Mouse (Mus musculus): ENCODE data around the gene Cntn1. TPM values are rescaled to one million over a fixed set of nuclear protein-coding genes. Genes with fewer than 3 reads are reported as not detected.

The Cntn1 gene
- total RNA-seq, 2 experiments from 2014 or later, result 0.05 to 0.06 TPM

DNA sequence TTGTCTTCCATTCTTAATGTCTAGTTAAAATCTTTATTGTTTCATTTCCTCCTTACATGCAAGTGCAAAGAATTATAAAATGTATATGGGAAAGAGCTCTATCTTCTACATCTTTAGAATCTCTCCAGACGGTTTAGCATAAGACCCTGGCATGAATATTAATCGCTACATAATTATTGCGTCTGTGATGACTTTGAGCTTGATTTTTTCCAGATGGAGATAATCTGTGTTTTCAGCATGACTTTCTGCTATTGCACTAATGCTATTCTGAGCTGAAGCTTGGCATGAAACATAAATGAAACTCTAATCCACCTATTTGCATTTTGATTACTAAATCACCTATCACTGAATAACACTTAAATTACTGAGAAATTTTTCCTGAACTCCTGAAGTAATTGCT lies 82.0 kb downstream of the Cntn1 start:
- intact Hi-C loops (cut with DNase I), result no loop called here

DNA sequence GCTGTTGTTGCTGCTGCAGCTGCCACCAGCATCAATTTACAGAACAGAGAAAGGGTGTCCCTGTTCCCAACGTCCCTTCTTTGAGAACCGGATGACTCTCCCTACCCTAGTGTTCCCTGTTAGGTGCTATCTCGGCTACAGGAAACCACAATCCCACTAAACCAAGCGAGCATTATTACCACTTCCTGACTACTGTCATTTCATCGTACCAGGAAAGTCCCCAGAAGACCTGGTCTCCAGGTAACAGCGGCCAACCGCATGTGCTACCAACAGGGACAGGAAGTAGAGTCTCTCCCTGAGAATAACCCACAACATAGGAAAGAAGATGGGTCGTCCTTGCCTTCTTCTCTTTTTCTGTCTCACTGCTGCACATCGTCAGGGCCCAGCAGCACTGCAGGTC lies 83.3 kb downstream of the Cntn1 start:
- intact Hi-C loops (cut with DNase I), result no loop called here
- no peak for DNase-seq (ENCODE audit: low spot score)

More for the DNA sequence above, 82.0 kb downstream of the Cntn1 start:
- no peak for DNase-seq (ENCODE audit: low spot score)

DNA sequence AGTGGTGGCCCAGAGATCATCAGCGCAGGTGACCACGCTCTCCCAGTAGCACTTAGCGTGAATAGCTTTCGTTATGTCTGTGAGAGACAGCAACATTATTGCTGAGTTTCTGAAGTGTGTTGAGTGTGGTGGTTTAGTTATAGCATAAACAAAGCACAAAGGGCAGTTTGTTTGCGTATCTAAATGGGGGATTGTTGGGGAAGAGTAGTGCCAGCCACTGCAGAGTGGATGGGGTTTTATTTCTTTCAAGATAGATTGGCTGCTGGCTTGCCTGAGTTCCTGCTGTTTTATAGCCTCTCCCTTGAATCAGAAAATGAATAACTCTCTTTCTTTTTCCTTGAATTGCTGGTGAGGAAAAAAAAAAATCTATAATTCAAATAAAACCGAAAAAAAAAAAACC lies 86.1 kb downstream of the Cntn1 start:
- intact Hi-C loops (cut with DNase I), result no loop called here
- DNase-seq (ENCODE audit: low spot score), result no peak

DNA sequence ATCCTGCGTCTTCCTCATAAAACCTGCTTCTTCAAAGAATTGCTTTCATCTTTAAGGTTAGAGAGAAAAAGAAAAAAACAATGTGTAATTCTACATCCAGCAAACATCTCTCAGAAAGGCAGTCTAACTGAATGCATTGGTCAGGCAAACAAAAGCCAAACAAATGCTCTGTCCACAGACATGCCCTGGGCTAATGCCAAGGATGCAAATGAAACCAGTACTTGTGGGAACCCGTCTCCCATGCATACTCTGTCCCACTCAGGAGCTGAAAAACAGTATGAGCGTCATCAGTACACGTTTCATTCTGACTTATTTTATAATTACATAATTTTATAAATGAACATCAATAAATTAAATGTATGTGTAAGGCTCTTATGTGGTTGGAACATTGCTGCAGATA lies 91.0 kb downstream of the Cntn1 start:
- intact Hi-C loops (cut with DNase I), result no loop called here

DNA sequence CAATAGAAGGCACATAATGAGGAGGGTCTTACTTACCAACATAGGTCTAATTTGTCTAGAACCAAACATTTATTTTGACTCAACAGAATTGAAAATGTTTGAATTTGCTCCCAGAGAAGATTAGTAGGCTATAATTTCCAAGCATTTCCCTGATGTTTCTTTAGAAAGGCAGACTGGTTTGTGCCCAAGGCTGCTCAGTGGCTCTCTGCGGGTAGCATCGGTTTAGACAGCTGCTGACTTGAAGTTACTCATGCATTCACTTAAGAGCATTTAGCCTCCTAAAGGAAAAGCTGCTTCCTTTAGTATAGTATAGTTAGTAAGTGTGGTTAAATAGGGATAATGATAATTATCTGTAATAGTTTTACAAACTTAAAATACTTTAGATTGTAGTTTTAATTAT lies 104.0 kb downstream of the Cntn1 start:
- no peak for DNase-seq (ENCODE audit: low spot score)

More for the DNA sequence above, 91.0 kb downstream of the Cntn1 start:
- no peak for DNase-seq (ENCODE audit: low spot score)

DNA sequence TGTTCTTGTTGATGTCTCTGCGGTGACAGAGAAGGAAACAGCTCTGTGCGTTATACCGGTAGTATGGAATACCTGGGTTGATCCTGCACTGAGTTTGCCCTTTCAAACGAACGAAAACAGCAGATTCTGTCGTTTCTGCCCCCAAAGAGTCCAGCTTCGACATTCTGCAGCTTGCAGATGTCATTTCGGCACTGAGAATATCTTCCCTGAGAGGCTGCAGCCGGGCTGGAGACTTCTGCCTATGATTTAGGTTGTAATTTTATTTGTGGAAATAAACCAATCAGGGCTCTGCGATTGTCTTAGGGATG lies 109.8 kb downstream of the Cntn1 start:
- intact Hi-C loops (cut with DNase I), result no loop called here
- no peak for DNase-seq (ENCODE audit: low spot score)

More for the DNA sequence above, 104.0 kb downstream of the Cntn1 start:
- intact Hi-C loops (cut with DNase I), result no loop called here

DNA sequence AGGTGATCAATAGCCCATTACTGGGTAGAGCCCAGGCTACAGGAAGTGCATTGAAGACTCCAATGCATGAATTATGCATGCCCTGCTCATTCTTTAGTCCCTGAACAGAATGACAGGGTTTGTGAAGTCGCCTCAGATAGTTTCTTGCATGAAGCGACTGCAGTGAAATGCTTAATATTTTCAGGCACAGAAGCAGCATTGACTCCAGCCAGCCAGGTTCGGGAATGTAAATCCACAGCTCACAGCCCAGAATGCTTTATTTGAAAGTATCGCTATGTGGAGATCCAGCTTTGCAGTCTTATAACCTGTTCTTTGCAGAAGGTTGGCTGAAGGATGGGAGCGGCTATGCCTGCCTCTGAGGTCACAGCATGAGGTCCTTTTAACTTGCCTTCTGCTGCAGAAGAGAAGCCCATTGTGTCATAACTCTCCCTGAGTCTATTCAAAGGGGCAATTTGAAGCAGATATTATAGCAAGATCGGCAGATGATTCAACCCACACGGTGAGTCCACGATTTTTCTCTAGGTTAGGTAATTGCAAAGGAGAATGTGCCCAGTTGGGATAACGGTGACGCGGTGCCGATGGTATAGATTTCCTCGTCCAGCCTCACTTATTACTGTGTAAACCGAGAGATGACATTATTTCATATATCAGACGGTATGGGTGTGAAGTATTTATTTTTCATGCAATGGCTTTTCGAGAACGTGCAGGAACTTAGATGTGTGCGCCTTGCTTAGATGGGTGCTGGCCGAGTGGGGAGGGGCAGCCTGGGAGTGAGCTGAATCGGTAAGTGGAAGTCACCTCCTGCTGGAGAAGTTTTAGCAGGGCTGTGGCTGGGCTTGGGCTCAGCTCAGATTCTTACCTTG lies 110.4 kb downstream of the Cntn1 start:
- intact Hi-C loops (cut with DNase I), result no loop called here
- no peak for DNase-seq (ENCODE audit: low spot score)

DNA sequence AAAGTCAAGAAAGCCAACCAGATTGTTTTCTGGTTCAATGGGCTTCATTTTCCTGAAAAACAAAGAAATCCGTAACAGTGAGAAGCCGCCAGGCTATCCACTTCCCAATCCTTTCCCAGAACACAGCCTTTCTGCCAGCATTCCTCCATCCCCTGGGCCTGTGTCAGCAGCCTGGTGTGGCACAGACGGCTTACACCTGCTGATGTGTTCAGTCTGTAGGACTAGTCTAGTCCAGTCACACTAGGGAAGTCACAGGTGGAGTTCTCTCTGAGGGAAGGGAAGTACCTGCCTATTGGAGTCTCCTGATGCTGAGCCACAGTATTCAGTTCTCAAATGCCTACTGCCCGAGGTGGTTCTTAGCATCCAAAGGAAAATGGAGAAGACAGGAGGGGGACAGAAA lies 111.9 kb downstream of the Cntn1 start:
- intact Hi-C loops (cut with DNase I), result no loop called here

DNA sequence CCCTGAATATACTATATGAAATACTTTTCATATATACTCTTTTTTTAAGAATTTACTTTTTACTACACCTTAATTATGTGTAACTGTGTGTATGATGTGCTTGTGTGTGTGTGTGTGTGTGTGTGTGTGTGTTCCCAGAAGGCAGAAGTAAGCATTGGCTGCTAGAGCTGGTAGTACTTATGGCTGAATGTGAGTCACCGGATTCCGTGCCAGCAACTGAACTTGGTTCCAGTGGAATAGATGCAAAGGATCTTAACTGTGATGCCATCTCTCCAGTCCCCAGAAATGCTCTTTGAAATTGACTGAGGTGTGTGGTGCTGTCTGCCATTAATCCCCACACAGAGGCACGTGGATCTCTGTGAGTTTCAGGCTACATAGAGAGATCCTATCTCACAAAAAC lies 113.2 kb downstream of the Cntn1 start:
- no peak for DNase-seq (ENCODE audit: low spot score)
- intact Hi-C loops (cut with DNase I), result no loop called here

More for the DNA sequence above, 111.9 kb downstream of the Cntn1 start:
- DNase-seq (ENCODE audit: low spot score), result no peak

DNA sequence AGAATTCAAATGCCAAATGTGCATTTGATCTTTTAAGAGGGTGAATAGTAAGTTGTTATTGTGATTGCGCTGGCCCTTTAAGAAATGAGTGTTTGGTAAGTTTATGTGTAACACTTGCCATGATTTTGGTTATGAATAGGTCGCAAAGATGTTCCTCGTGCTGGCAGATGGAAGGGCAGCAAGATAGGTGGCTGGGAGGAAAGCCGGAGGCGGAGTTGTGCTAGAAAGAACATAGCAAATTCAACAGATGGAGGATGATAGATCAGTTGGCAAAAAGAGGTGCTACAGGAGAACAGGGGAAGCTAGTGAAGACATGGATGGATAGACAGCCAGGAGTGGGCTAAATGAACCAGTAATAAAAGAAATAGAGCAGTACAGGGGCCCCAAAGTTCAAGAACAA lies 115.3 kb downstream of the Cntn1 start:
- intact Hi-C loops (cut with DNase I), result no loop called here

DNA sequence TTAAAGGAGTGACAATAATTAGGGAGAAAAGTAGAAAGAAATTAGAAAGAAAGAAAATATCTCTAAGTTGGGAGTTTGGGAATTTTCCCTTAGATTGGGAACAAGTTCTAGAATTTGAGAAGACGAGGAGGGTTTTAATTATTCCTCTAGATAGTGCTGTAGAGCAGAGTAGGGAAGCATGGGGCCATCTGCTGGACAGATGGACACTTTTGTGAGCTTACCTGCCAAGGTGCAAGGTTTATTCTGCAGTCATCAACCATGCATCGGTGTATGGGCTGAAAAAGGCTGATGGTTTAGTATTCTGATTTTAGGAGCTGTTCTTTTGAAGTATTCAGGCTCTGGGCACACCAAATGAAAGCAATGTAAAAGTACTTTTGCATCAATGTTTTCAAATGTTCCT lies 124.8 kb downstream of the Cntn1 start:
- intact Hi-C loops (cut with DNase I), result no loop called here

More for the DNA sequence above, 115.3 kb downstream of the Cntn1 start:
- DNase-seq (ENCODE audit: low spot score), result no peak

DNA sequence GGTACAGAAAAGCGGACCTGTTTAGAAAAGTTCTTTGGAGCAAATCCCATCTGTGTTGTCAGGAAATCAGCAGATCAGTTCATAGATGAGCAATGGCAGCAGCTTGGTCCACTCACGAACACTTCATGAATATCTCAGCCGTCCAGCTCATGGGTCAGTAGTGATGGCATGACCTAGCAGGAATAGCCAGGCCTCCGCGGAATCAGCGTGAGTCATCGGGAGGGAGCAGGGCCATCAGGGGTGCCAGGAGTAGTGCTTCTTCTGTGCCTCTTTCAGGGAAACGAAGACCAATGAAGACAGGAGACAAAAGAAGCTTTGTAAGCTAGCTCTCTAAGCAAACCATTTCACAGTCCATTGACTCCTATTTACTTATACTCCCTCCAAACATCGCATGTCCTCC lies 126.4 kb downstream of the Cntn1 start:
- no peak for DNase-seq (ENCODE audit: low spot score)
- intact Hi-C loops (cut with DNase I), result no loop called here

More for the DNA sequence above, 124.8 kb downstream of the Cntn1 start:
- no peak for DNase-seq (ENCODE audit: low spot score)

DNA sequence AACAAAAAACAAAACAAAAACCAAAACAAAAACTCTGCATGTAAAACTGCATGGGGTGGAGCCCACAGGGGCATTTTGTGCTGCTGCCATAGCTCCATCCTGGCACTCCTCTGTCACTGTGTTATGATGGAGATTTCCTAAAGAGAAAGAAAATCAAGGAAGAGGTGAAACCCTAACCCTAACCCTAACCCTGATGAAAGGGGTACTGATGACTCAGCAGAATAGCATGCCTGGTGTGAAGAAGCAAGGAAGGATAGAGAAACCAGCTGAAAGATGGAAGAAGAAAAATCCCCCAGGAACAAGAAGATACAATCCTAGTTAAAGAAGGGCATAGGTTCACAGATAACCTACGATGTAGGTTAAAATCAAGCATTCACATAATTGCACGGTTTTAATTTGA lies 134.5 kb downstream of the Cntn1 start:
- DNase-seq (ENCODE audit: low spot score), result no peak
- intact Hi-C loops (cut with DNase I), result no loop called here

DNA sequence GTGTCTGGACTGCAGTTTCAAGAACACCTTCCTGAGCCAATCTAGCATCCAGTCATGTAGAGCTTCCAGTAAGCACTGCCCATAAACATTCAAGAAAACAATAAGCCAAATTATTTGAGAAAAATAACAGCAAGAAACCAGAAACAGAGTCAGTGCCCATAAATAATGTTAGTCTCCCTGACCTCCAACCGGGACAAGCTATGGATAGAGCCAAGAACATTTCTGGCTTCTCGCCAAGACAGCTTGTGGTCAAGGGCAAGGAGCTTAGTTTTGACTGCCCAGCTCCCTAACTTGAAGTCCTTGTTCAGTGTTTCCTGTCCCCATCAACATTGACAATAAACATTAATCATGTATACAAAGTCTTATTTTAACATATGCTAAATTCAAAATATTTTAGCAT lies 139.0 kb downstream of the Cntn1 start:
- DNase-seq (ENCODE audit: low spot score), result no peak
- intact Hi-C loops (cut with DNase I), result no loop called here

DNA sequence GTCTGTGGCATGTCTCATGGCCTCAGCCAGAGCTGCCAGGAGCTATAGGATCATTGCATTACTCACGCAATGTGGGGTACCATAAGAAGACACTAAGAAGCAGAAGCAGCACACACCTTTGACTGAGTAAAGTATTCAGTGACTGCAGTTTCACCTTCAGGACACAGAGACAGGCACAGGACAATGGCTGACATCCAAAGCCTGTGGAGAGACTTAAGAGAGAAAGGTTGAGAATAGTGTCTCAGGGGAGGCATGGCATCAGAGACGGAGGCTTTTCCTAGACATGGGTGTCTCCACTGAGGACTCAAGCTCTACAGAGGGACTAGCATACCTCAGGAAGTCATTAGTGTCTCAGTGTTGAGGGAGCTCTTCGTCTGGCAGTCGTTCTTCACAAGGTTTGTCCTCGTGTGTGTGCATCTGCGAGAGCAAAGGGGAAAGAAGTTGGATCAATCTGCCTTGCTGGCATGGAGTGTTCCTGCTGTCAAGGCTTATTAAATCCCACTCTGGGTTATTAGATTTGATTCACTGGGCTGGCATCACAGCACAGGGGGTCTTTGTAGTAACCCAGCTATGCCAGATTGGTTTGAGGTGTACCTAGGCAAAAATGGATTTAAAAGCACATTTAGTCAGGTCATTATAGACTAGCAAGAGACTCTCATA lies 149.5 kb downstream of the Cntn1 start:
- intact Hi-C loops (cut with DNase I), result no loop called here
- DNase-seq (ENCODE audit: low spot score), result no peak

DNA sequence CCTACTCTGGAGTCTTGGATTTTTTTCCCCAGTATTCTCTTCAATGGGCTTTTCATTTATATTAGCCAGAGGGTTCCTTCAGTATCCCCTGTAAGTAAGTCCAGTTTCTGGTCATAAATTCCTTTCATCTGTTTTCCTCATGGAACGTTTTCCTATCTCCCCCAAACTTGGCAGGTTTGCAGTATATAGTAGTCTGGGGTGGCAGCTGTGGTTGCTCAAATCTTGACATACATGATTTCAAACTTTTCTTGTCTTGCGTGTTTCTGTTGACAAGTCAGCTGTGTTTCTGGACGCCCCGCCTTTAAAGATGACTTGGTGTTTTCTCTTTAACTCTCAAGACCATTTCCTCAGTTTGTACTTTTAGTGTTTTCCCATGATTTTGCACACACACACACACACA lies 155.7 kb downstream of the Cntn1 start:
- DNase-seq (ENCODE audit: low spot score), result no peak

DNA sequence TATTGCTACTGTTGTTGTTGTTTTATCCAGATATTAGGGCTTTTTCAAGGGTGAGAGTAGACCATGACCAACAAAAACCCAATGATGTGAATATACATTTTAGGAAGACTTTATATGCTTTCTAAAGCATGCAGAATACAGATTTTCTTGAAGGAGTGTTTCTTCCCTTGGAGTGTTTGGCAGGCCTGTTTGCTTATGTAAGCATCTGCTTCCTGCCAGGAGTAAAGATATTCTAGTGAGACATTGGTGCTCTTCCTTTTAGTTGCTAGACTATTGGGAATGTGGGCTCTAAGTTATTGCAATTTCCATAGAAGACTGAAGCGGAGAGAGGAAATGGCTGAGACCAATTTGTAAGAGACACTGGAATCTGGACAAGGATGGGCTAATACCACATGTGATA lies 158.8 kb downstream of the Cntn1 start:
- intact Hi-C loops (cut with DNase I), result no loop called here
- no peak for DNase-seq (ENCODE audit: low spot score)

More for the DNA sequence above, 155.7 kb downstream of the Cntn1 start:
- intact Hi-C loops (cut with DNase I), result no loop called here

DNA sequence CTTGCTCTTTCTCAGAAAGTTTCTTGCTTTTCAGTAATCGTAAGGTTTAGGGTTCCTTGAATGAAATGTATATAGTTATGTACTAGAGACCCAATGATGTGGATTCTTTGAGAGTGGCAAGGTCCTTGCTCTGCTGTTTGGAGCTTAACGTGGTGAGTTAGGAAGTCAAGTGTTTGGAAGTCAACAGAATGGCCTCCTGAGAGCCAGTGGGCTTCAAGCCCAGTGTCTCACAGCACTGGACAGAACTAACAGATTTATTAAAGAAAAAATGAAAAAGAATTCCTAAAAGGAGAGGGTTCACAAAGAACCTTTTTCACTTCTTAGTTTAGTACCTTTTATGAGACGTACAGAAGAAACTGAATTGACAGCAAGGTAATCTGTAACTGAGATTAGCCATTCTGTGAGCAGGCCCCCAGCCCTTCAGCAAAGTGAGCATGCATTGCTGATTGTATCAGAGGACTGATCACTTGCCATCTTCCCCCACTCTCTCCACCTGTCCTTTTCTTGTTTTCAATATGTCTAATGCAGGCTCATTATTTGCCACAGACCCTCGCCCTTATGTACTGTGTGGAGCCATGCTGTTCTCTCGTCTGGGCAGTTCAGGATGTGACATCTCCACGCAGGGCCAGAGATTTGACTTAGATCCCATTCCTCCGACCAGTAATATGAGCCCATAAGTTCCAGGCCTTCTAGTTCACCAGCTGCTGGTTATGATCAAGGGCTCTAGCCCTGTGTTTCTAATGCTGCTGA lies 159.7 kb downstream of the Cntn1 start:
- DNase-seq (ENCODE audit: low spot score), result no peak
- intact Hi-C loops (cut with DNase I), result no loop called here

DNA sequence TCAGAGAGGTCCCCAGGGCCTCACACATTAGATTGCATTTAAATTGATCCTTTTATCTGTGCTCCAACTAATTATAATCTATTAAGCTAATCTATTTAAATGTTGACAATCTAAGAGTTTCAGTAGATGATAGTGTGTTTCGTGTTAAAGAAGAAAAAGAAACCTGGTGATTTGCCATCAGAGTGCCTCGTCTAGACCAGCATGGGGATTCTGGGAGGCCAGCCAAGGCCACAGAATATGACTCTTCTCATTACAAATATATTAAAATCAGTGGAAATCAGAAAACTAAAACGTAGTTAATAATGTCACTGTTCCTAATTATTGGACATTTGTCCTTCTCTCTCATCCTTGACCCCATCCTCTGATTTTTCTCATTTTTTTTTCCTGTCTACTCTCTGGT lies 164.9 kb downstream of the Cntn1 start:
- intact Hi-C loops (cut with DNase I), result no loop called here
- DNase-seq (ENCODE audit: low spot score), result no peak

DNA sequence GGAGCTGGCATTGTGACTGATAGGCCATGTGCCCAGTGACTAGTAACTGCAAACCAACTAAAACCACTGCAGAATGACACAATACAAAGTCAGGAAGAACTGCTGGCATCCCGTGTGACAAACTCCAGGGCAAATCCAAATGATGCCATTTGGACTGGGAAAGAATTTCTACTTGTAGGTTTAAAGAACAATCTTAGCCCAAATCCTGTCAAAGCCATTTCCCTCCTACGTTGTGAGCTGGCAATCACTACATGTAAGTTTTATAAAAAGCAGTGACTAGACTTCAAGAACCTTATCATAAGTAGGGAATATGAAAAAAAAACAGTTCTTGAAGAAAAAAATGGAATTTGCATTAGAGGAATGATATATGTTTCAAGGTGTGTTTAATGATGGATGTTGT lies 170.5 kb downstream of the Cntn1 start:
- intact Hi-C loops (cut with DNase I), result no loop called here
- no peak for DNase-seq (ENCODE audit: low spot score)

DNA sequence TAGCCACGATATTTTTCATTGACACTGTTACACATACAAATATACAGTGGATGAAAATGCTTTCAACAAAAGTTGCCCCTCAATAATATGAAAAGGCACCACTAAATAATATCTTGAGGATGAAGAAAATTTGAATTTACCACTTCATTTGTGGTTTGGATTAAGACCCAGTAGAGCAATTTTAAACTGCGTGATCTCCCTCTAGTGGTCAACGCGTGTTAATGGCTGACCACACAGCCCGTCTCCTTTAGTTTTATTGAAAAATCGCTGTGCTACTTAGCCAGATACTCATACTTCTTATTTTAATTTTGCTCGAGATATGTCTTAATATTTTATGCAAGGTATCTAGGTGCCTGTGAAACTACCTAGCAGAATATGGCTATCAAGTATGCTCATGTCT lies 180.4 kb downstream of the Cntn1 start:
- intact Hi-C loops (cut with DNase I), result loop anchor here (1.0 to 5.0 kb wide), 2 partner anchors 262 to 449 kb away; no protein-coding TSS in a partner anchor
- DNase-seq (ENCODE audit: low spot score), result no peak

Data from heart, postnatal 25 days (tissue).